Mouse (Mus musculus): ENCODE results near the gene Stx16.
A peak's percentile ranks its signal among the peaks of the same experiment; 100 is the strongest.

Gene Stx16

GRCm38 (mm10) chr2:174075673-174076432 lies at the start of gene Stx16:
Gene Stx16, plus strand, starts transcription at chr2:174076308.
- DNase-seq: peak; percentile 96

DNA sequence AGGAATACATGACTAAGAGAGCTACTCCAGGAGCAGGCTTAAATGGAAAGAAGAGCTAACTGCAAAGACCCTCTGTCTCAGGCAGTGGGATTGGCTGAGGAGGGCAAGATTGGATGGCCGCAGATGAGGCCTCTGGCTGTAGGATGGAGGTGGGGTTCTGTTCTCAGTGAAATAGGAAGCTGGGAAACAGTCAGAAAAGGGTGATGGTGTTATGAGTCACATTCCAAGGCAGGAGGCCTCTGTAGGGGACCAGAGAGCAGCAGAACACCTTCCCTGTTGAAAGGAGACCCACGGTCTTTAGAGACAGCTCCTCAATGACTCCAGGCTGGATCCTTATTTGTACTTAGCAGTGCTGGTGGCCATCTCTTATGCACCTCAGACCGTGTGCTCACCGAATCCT lies 49.7 kb upstream of the Stx16 start:
- no peak for DNase-seq

DNA sequence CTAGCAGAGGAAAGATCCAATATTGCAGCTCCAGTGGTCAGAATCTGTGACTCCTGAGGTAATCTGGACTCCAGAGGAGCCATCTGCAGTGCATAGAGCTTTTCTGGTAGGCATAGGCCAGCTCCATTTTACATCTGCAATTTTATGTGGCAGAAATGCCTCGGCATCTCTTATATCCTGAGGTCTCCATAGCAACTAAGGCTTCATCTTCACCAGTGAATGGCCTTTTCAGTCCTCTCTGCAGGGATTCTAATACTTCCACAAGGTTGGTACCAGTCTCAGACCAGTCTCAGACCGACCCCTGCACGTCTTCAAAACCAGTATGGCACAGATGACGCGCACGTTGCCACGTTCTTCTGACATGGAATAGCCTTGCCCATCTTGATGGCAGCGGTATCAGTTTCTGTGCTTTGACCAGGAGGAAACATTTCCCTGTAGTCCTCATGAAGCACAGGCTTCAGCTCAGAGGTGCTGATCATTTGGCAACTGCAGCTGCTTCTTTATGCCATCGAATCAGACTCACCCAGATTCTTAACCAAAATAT lies 42.8 kb upstream of the Stx16 start:
- DNase-seq: no peak

DNA sequence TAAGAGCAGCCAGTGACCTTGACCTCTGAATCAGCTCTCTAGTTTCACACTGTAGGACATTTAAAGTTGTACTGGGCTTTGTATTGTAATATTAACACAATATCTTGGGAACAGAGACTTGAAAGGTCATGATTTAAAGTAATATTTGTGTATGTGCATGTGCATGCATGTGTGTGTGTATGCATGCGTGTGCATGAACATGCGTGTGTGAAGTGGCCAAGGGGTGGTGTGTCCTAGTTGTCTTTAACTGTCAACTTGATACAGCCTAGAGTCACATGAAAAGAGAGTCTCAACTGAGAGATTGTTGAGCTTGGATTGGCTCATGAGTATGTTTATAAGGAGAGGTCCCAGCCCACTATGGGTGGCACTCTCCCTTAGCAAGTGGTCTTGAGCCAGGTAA lies 28.5 kb upstream of the Stx16 start:
- DNase-seq: no peak

- DNase-seq: peak in 1 of 2 experiments; percentile 11
These were observed 26.4 kb upstream of the Stx16 start for GRCm38 (mm10) chr2:174049481-174050338.

GRCm38 (mm10) chr2:174050339-174050685 lies 25.8 kb upstream of the Stx16 start:
- DNase-seq: no peak

- no peak for DNase-seq
These were observed 25.0 kb upstream of the Stx16 start for GRCm38 (mm10) chr2:174051081-174051481.

DNA sequence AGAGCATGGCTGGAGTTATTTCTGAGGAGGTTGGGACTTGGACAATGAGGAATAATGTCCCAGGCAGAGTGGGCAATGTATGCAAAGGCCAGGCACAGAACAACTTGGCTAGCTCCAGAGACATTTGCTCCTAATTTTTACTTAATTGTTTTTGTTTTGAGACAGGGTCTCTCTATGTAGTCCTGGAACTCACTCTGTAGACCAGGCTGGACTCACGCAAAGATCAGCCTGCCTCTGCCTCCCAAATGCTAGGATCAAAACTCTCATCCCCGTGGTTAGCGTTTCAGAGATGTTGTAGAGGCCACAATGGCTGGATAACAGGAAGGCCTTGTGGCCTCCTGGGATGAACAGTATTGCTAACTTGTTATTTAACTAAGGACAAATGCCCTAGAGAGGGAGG lies 21.6 kb upstream of the Stx16 start:
- DNase-seq: no peak

DNA sequence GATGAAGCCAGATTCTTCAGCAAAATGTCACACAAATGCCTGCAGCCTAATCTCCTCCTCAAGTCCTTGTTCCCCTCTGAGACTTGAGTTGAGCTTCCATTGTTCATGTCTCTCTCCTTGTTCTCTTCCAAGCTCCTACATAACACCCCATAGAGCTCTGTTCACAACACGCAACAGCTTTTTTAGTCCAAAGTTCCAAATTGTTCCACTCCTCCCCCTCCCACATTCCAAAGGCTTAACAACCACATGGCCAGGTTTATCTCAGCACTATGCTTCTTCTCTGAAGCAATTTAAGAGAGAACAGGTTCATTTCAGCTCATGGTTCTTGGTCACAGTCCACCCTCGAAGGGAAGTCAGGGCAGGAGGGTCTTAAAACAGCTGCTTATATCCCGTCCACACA lies 18.4 kb upstream of the Stx16 start:
- no peak for DNase-seq

- peak; percentile 24 to 61 for DNase-seq
These were observed 17.7 kb upstream of the Stx16 start for GRCm38 (mm10) chr2:174058316-174058939.

- DNase-seq: no peak
These were observed 16.3 kb upstream of the Stx16 start for GRCm38 (mm10) chr2:174059591-174060385.

- no peak for DNase-seq
These were observed 14.9 kb upstream of the Stx16 start for GRCm38 (mm10) chr2:174061219-174061618.

GRCm38 (mm10) chr2:174063074-174063473 lies 13.0 kb upstream of the Stx16 start:
- DNase-seq: peak; percentile 21 to 32

GRCm38 (mm10) chr2:174063527-174064211 lies 12.4 kb upstream of the Stx16 start:
- peak; percentile 21 to 30 for DNase-seq

- DNase-seq: peak in 1 of 2 experiments; percentile 39
These were observed 8.2 kb upstream of the Stx16 start for GRCm38 (mm10) chr2:174067793-174068419.

DNA sequence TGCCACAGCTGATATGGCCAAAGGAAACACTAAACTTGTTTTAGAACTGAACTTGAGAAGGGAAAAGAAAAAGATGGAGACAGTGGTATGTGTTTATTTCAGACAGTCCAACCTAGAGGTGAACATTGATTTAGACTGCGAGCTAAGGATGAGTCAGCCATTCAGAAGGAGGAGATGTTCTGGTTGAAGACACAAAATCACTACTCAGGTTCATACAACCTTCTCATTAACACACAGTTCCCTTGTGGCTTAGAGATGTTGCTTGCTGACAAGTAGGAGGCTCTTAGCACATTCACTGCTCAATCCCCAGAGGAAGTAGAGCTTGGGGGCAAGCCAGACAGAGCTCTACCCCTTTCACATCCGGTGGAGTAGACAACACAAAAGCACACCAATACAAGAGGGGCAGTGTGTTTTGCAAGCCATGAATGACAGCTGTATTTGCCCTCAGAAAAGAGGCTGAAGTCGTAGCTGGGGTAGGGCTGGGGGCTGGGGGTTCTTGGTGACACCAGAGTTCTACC lies 6.5 kb upstream of the Stx16 start:
- DNase-seq: no peak

- no peak for DNase-seq
These were observed 4.7 kb upstream of the Stx16 start for GRCm38 (mm10) chr2:174071406-174071805.

DNA sequence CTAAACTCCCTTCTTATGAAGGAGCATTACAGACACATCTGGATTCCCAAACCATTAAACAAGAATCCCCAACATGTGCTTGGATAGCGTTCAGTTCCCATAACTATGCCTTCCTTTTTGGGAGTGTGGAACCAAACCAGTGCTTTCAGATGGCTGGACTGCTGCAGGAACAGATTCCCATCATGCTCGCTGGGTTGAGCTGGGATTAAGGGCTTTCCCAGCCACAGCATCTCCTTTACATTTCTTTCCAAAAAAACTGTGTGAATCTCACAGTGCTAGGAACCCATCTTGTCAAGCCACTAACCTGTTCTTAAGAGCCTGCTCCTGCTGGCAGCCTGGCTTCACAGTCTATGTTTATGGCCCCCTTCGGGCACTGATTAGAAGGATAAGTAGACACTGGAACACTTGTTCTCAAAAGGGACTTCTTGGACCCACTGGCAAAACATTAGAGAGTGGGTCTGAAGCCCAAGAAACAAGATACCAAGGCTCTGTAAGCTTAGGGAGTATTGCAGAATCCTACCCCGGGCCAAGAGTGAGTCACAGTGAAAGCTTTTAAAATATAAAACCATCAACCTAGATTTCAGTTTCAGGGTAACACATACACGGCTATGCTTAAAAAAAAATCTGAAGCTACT lies 2.8 kb upstream of the Stx16 start:
- no peak for DNase-seq

GRCm38 (mm10) chr2:174074621-174075020 lies 1.5 kb upstream of the Stx16 start:
- DNase-seq: no peak

DNA sequence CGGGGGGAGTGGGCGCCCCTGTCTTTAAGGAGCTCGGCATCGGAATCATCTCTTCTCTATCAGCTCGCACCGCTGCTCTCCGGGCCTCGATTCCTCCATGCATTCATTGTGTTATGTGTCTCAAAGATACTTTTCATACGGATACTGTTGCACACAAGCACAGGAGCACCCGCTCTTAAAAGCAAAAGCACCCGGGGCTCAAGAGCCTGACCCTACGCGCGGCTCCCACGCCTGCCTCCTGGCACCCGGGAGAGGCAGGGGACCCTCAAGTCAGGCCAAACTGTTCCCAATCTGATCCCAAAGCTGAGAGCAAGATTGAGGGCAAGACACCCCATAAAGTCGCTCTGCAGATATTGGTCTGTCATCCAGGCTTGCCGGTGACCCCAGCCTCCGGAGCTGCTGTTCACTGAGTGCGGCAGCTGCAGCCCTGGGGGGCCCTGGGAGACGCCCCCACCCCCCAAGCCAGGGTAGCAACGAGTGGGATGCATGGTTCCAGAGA lies 987 bp upstream of the Stx16 start:
- peak; percentile 39 to 59 for DNase-seq

Data from kidney, postnatal 4 days (tissue).